Mouse (Mus musculus): ENCODE results near the gene Dlg2.
"Not testable (repeated sequence)": the region's sequence is repeated elsewhere in the genome, so short reads cannot be mapped to it uniquely, and the experiment has no call there.

Dlg2 gene

DNA sequence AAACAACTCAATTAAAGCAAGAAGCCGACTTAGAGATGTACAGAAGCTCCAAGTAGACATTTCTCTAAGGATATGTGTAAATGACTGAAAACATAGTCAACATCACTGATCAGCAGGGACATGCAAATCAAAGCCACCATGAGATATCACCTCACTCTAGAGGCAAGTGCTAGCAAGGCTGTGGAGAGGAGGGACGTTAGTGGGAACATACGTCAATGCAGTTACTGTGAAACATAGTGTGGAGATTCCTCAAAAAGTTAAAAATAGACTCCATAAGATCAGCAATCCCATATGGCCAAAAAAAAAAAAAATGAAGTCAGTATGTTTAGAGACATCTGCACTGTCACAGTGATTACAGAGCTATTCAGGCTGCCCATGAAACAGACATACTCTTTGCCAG, 349.2 kb downstream of the Dlg2 start:
- DNase-seq (ENCODE audit: low spot score), result no peak

DNA sequence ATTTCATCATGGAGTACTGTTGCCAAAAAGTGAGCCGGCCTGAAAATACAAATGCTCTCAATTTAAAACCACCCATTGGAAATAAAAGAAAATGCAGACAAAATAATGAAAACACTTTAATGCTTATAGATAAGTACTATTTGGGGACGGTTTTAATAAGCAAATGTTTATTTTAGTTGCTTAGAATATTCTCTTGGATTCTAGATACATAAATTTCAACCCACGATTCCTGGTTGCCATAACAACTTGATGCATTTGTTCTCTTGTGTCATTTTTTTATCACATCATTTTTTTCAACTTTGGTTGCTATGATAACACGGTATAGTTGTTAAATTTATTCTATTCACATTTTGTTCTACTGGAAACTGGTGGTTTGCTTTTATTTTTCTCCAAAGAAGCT, 364.8 kb downstream of the Dlg2 start:
- peak; percentile 17 for DNase-seq (ENCODE audit: low spot score)

DNA sequence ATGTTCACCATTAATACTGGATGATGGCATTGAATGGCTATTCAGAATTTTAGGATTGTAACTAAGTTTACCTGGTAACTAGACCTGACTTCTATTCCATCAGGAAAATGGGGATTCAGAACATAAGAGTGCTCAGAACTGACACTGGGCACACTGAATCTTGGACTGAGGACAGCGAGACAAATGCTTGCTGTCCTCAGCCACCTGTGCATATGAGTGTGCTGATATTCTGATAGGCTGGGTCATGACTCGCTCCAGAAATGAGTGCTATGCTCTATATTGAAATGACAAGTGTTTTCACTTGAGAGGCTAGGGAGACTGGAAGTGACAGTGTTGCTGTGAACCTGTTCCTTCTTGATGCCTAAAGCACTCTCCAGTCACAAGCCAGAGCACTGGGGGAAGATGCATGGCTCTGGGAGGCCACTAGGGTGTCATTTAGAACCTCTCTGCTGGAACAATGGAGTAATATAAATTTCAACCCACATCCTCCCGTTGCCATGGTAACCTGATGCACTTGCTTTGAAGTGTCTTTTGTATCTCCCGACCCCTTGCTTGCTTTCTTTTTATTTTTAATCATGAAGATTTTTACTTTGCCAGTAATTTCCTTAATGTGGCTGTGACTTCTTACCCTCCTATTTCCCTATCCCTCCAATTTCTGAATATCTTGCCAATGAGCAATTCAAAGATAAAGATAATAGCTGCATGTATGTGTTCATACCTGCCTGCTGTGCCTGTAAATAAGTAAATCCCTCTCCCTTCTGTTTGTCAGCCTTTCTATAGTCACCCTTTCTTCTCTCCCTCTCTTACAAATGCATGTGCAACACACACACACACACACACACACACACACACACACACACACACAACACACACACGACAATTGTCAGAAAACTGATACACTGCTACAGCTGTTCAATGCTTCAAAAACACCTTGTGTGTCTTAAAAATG, 367.1 kb downstream of the Dlg2 start:
- no peak for DNase-seq (ENCODE audit: low spot score)

DNA sequence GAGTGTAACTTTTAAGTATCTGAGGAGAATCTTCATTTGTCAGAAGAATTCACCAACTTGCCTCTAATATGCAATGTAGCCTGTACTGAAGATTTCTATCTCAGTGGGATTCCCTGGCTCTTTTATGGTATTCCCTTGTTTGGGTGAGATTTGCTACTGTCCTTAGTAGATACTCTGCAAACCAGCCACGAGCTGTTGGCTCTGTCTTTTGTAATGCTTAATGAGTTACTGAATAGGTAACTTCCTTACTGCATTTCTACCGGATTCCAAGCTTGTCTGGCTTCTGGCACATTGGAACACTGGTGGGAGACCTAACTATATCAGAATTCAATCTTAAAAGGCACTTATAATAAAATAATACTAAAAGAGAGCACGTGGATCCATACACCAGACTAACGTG, 400.3 kb downstream of the Dlg2 start:
- not testable (repeated sequence) for DNase-seq (ENCODE audit: low spot score)

DNA sequence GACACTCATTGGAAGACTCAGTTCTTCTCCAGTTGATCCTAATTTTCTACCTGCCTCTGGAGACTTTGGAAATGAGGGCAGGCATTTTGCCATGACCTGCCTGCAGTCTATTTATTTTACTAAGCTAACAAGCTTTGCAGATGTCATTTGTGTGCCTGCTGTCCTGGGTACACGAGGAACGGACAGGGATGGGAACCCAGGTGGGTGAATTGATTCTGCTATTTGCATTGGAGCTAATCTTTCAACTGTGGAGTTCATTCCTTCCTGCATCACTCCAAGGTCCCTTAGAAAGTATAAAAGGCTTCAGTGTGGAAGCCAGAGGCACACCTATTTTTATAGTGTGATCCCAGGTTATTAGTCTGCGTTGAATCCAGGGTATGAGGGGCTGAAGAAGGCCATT, 406.3 kb downstream of the Dlg2 start:
- no peak for DNase-seq (ENCODE audit: low spot score)

DNA sequence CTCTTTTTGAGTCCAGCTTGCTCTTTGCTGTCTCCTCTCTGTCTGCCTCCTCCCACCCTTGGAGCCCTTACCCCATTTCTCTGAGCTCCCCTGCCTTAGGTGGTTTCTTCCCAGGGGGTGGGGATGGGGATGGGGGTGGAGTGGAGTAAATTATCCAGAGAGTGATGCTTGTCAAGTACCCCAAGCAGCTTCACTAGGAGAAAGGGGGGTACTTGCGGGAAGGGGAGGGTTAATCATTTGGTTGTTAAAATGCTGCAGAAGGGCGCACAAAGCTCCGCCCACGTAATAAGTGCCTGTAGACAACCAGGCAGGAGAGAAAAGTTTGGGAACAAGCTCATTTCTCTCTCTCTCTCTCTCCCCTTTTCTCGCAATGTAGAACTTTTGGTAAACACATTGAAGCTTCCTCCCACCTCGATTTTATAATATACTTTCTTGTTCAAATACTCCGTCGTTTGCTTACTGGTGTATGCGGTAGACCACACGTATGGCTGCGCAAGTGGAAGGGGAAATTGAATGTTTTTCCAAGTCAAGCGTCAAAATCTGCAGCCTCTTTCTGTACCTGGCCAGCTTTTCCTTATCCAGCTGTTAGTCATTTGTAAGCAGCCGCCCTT, 410.0 kb downstream of the Dlg2 start:
- peak; percentile 8 for DNase-seq (ENCODE audit: low spot score)

DNA sequence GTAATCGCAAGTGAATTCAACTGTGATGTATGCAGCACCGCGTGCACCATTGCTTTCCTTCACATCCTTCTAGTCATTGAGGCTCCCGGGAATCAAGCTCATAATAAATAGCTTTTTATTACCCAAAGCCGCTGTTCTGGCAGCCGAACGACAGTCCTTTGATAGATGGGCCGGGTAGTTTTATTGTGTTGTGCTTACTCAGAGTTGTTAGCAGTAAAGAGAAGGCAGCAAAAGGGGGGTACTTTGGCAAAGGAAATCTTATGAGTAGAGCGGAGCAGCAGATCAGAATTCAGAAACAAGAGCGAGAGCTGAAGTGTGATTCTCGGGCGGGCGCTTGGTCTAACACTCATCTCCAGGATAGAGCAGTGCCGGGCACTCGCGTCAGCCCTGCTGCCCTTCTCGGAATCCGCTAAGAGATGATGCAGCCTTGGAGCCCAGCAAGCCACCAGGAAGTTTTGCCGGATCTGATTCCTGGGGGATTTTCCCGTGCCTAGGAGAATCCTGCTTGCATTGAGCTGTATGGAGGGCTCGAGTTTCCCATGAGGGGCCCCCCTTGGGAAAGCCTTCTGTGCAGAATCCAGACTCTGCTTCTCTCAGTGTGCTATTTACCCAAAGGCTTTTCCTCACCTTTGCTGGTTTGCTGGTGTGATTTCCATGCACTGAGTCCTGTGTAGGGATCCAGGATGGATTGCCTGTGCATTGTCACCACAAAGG, 410.7 kb downstream of the Dlg2 start:
- peak; percentile 15 for DNase-seq (ENCODE audit: low spot score)

DNA sequence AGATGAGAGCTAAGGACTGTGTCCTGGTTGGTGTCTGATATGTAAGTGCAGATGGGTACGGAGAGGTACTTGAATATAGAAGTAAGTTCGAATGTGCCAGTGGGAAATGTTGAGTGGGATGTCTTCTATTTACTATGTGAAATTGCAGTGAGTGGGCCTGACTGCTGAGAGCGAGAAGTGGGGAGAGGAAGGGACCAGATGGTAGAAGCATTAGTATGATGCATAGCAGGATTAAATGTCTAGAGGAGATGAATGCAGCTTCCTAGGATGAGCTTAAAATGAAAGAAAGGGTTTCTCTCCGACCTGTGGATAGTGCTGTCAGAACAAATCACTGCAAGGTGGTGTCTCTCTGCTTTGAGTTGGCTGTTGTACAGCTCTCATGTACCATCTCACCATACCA, 451.0 kb downstream of the Dlg2 start:
- peak; percentile 61 for DNase-seq (ENCODE audit: low spot score)

DNA sequence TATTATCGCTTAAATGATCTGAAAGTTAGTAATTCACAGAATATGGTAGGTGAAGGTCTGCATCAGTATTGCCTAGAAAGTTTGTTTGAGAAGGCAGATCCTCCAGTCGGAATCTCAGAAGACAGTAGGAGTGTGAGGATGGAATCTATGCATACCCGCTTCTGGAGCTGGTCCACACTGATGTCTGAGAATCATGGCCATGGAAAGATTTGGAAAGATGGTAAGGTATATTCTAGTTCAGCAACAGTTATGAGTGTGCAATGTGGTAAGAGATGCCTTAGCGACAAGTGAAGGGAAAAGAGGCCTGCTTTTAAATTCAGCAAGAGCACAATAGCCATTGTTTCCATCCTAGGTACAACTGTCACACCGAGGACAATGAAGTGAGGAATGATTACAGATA, 464.3 kb downstream of the Dlg2 start:
- DNase-seq (ENCODE audit: low spot score), result no peak

DNA sequence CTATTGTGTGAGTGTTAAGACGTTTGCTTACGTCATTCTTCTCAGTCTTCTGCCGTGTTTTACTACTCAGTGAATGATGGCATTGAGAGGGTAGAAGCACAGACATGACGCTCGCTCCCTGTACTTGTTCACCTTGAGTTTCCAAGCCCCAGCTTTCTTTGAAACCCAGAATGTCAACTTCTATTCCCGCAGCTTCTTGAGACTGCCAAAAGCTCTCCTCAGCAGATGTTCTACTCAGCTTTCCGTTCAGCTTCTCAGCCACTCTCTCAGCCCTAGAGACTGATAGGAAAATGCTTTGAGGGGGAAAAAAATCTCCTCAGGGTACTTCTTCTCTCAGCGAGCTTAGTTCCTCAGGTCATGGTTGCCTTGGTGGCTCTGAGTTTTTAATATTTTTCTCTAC, 470.6 kb downstream of the Dlg2 start:
- DNase-seq (ENCODE audit: low spot score), result no peak

DNA sequence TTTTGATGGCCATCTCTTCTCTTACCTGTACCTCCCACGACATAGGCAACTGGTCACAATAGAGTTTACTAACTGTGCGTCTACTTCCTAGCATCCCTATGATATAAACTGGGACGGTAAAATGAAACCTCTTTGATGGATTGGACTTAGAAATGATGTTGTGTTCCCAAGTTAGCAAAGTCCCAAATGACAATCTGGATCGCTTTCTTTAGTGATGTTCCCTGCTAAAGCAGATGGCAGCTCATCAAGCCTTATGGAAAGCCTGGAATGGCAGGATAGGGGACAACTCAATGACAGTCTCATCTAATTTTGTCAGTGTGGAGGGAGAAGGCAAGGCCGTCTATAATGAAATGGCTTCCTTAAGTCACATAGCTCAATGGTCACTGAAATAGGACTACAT, 472.7 kb downstream of the Dlg2 start:
- DNase-seq (ENCODE audit: low spot score), result no peak

DNA sequence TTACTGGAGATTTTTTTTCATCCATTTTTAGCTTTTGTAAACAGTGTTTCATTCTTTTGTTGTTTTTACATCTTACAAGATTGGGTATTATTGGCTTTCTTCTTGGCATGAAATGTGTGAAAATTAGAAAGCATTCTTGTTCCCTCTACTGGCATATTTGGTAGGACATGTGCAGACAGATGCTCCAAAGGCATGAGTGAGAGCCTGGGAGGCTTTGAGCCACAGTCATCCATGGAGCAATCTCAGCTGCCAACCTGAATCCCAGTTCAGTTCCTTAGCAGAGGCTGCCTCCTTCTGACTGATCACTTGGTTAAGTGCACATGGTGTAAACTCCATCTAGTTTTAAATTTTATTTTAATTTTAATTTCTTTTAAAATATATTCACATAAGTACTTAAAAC, 500.8 kb downstream of the Dlg2 start:
- no peak for DNase-seq (ENCODE audit: low spot score)

DNA sequence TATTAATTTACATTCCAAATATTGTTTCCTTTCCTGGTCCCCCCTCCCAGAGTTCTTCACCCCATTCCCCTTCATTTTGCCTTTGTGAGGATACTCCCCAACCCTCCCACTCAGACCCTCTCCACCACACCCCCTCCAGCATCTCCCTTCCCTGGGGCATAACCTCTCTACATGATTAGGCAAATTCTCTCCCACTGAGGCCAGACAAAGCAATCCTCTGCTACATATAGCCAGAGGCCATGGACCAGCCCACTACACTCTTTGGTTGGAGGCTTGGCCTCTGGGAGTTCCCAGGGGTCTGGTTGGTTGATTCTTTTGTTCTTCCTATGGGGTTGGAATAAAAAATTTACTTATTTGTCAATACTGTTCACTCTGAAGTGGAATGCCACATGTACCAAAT, 505.6 kb downstream of the Dlg2 start:
- no peak for DNase-seq (ENCODE audit: low spot score)

DNA sequence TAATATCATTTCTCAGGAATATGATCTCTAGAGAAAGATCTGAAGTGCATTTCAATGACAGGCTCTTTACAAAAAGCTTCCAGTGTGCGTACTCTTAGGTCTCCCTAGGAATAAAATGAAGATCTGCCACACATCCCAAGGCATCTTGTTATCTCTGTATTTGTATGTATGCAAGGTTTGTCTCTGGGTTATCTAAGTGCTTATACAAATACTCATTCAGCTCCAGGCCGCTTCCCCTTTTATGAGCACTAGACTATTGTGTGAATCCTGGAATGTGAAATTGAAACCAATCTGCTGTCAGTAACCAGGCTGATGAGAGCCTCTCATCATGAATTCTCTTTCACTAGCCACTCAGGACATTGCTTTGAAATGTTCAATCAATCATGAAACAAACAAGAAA, 534.2 kb downstream of the Dlg2 start:
- no peak for DNase-seq (ENCODE audit: low spot score)

DNA sequence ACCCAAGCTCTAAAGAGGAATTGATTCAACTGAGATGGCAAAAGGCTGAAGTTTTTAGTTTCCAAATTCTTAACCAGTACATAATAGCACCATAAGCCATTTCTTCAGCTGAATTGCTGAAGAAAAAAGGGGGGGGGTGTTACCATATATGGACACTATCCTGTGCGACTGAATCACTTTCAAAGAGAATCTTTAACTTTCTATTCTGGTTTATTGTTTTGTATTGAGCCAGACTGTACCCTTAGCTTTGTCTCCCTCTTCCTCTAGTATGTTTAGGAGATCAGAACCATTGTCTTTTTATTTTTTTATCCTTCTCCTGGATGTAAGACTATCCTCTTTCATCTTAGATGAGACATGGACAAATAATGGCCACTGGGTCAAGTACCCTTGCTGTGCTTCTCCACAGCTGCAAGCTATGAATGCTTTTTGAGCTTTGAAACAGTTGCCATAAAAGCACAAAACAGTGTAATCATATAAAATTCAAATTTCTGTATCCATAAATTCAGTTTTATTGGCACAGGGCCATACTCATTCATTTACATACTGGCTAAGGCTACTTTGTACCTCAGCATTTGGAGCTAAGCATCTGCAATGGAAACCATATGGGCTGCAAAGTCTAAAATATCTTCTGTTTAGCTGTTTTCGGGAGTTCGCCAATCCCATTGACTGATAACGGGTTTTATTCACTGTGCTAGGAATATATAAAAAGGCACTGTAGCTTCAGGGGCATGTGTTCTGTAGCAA, 568.7 kb downstream of the Dlg2 start:
- DNase-seq (ENCODE audit: low spot score), result peak; percentile 30

DNA sequence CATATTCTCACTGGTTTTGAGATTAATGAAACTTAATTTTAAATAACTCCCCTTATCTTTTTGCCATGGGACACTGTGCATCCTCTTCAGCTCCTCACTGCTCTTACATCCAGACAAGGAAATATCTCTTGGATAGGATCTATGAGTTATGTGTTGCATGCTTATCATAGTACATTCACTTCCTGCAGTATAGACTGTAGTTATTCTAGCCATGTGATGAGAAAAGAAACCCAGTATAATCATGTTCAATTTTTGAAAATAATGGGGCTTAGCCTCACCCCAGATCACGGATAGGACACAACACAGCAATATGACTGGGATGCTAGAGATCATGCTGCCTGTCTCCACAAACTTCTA, 569.2 kb downstream of the Dlg2 start:
- DNase-seq (ENCODE audit: low spot score), result no peak

DNA sequence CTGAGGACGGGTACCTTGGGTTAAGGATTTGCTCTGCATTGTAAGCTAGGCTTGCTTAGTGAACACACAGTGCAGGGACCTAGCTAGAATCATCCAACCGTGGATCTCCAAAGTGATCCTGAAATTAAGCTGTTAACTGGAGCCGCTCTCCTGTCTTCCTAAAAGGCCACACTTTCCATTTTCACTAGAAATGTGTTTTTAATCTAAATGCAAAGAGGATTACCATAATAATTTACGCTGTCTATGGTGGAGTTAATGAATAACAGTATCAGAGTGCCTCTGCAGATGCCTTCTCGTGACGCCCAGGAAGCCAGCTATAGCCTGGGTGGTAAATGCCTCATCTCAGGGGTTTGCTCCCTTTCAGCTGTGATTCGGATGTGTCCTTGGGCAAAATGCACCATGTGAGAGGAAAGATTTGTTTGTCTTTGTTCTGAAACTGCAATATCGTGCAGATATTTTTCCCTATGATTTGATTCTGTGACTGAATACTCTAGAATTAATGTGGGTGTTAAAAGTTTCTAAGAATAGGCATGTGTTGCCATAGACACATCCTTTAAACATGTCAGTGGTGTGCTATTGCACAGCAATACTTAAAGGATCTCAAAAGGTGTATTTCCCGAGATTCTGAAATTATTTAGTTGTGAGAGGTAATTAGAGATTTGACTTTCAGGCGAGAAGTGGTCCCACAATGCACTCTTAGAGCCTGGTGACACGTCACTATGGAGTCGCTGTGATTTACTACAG, 587.0 kb downstream of the Dlg2 start:
- DNase-seq (ENCODE audit: low spot score), result no peak

DNA sequence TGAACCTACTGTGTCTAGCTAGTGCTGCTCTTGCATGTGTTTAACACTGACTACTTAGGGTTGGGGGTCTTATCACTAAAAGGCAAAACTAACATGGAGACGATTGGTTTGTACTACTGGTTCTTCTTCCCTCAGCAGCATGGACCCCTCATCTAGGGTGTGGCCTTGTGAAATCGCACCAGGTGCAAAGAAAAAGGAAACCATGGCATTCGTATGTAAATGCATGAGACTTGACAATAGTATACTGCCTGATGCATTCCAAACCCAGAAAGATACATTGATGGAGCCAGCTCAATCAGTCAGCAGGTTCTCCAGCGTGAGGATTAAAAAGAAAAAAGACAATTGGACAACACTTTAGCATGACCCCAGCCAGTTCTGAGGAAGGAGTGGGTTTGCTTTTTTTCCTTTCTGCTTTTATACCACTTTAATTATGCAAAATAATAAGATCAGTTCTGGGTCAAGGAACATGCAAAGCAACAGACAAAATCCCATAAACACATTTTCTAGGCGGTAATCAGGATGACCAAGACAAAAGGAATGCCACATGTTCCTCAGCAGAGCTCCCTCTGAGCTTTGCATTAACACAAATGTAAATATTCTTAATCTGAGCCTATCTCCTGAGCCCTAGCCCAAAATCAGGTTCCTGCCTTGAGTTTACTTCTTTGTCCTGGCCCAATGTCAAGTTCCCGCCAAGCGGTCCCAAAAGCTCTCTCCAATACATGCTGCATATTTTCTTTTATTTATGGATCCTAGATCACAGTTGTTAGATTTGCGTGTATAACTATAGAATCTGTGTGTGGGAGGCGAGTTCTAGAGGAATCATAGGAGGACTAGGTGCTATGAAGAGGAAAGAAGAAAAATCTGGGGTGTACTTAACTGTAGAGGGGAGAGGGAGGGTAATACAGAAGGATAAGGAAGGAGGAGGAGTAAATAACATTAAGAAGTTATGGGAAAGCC, 595.6 kb downstream of the Dlg2 start:
- DNase-seq (ENCODE audit: low spot score), result no peak

DNA sequence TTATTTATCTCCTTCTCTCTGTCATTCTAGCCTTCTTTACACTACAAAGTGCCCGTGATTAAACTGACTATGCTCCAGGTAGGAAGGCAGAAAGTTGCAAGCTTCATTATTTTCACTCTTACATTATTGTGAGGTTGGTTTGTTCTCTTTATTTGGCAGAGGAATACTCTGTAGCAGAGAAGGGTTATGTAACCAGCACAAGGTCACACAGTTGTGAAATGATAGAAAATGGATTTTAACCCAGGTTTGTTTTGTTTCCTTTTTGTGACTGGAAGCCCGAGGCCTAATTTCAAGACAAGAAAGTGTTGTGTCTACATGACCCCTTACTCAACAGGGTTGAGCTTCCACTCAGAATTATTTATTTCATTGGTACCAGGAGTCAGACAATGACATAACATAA, 609.6 kb downstream of the Dlg2 start:
- DNase-seq (ENCODE audit: low spot score), result no peak

DNA sequence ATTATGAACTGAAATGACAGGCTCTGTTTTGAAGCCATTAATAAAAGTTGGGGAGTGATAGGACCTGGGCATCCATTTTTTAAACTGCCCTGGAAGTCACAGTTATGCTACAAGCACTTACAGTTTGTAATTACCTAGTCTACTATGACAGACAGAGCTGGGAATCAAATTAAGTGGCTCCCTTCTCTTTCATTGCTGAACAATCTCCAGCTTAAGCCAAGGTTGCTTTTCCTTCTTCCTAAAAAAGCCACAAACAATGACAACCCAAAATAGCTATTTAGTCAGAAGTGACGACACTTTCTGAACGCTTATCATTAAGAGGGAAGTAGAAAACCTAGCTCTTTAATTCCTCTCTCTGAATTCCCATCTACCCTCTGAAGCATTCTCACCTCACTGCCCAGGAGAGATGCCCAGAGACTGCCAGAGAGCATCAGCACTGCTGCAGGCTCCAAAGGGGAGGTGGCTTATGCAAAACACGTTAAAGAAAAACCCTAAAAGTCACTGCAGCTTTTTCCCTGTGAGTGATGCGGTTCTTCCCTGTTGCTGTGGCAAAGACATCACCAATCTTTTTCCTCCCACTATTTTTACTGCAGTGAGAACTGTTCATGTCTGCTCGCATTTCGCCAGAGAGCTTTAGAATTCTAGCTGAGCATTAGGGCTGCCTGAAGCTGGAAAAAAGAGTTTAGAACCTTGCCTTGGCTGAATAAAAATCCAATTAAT, 612.9 kb downstream of the Dlg2 start:
- peak; percentile 45 for DNase-seq (ENCODE audit: low spot score)
